In genomic region chr10:94823971-94824760, GRCm38 (mm10) we compare ENCODE assay signal across 14 mouse cellular contexts.
DNase-seq lines count a peak whose midpoint lies in the region; ATAC-seq and TF ChIP-seq lines count a peak whose summit lies in the region.
"Had no signal": no experiment of that assay in that cellular context is flagged by ENCODE, and none has a peak within 500 bp of the region (broad histone marks: within the 10 kb centered on the region; RNA-seq: fewer than 3 reads in every experiment).

No protein-coding gene starts in this region.

- H3K36me3 ChIP-seq in kidney, embryonic 15.5 days = no peaks in the 10 kb centered on the region

- H3K9ac ChIP-seq in kidney, embryonic 15.5 days = no peak overlapping the region
- H3K9ac ChIP-seq: liver, postnatal 0 days had no signal

- no peaks in the 10 kb centered on the region for H3K9me3 ChIP-seq in kidney, embryonic 15.5 days (replicated peaks)
- H3K9me3 ChIP-seq: forebrain, embryonic 10.5 days had no signal

- H3K27ac ChIP-seq in kidney, embryonic 15.5 days = peak overlapping the region; percentile 19
- H3K27ac ChIP-seq in embryonic fibroblast, embryonic 13.5 days (ENCODE audit: insufficient read depth, low read length) = peak overlapping the region; percentile 96
- H3K27ac ChIP-seq: forebrain, embryonic 10.5 days had no signal

- no peak overlapping the region for H3K4me2 ChIP-seq in kidney, embryonic 15.5 days

- 49% methylated on average over 11 of the region's 11 CpGs for WGBS in kidney, embryonic 15.5 days

- no peak for DNase-seq in kidney, postnatal 10 days
- DNase-seq in brain, embryonic 14.5 days (ENCODE audit: low read depth) = peak; percentile 49
- peak; percentile 43 for DNase-seq in lung, postnatal 25 days (ENCODE audit: low spot score)
- DNase-seq in left cerebral cortex, adult 18-20 months (ENCODE audit: low spot score in 2 of 2) = no peak
- no peak for DNase-seq in right cerebral cortex, adult 18-20 months
- DNase-seq: adrenal gland, postnatal 25 days; cerebellum, adult 2 months; kidney, adult 18-20 months; layer of hippocampus, postnatal 36 days; liver, postnatal 0 days; thymus, postnatal 25 days had no signal

- H3K4me1 ChIP-seq in kidney, embryonic 15.5 days = peaks cover 26% of the 10 kb centered on the region
- peaks cover 3% of the 10 kb centered on the region; the same call in 1 of the 2 replicates for H3K4me1 ChIP-seq in embryonic fibroblast, embryonic 13.5 days (ENCODE audit: control insufficient read depth, insufficient read depth, low read length)

- no peak for ATAC-seq in kidney, embryonic 15.5 days (replicated peaks; ENCODE audit: low FRiP score)
- ATAC-seq: liver, postnatal 0 days had no signal

- no peak for TF ChIP-seq POLR2A in brain, embryonic 14.5 days (IDR thresholded peaks at IDR 0.05; ENCODE audit: borderline replicate concordance, extremely low read depth, insufficient read depth, insufficient read length, poor library complexity, severe bottlenecking)
- no peak for TF ChIP-seq POLR2A in embryonic fibroblast, embryonic 13.5 days (IDR thresholded peaks at IDR 0.05; ENCODE audit: low read depth, low read length)

- TF ChIP-seq CTCF in brain, embryonic 14.5 days (IDR thresholded peaks at IDR 0.05; ENCODE audit: borderline replicate concordance, extremely low read depth, insufficient read depth, insufficient read length) = no peak
- no peak for TF ChIP-seq CTCF in embryonic fibroblast, embryonic 13.5 days (IDR thresholded peaks at IDR 0.05; ENCODE audit: borderline replicate concordance, insufficient read depth, low read length)

- no peak overlapping the region for H3K4me3 ChIP-seq in kidney, embryonic 15.5 days (replicated peaks)
- H3K4me3 ChIP-seq in embryonic fibroblast, embryonic 13.5 days (ENCODE audit: insufficient read depth, low read length) = no peak overlapping the region
- H3K4me3 ChIP-seq: forebrain, embryonic 10.5 days had no signal

- H3K27me3 ChIP-seq in kidney, embryonic 15.5 days = no peaks in the 10 kb centered on the region

Comparison
In these comparisons a context has a peak if more than half of its experiments do, and no peak if none do; other contexts are left out.
1. DNase-seq: peak in brain, embryonic 14.5 days (single experiment) and lung, postnatal 25 days (single experiment); none in kidney, postnatal 10 days (single experiment), left cerebral cortex, adult 18-20 months (0 of 2) and right cerebral cortex, adult 18-20 months (single experiment).